Mouse (Mus musculus): ENCODE data around the gene Klra5. TPM values are rescaled to one million over a fixed set of nuclear protein-coding genes. Genes with fewer than 3 reads are reported as not detected.
"Not testable (repeated sequence)": the region's sequence is repeated elsewhere in the genome, so short reads cannot be mapped to it uniquely, and the experiment has no call there.

The Klra5 gene
- total RNA-seq (2012; rRNA removed): not detected in 2 replicates

DNA sequence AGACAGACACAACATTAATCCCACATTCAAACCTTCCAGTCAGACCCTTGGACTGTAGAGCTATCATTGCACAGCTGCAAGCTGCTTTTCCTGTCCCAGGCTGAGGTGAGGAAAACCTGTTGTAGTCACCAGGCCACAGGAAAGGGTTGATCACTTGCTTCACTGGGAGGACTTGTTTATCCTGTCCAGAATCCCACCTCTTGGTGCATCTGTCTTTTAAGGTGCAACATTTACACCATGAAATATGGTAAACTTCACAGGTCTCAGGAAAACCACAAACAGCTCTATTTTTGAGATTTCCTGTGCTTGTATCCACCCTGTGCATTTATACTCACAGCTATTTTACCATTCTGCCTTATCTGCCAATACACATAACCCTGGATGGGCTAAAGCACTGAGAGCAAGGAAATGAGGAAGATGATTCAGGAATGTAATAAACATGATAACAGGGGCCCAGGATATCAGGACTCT lies at the start of gene Klra5:
Klra5 (minus strand) TSS at position 175 of the 471 bp plus-strand sequence.
- H3K9ac ChIP-seq (ENCODE audit: insufficient read depth, low read depth, low read length, poor library complexity, severe bottlenecking); DNase-seq (ENCODE audit: low read depth, low spot score); H3K36me3 ChIP-seq (ENCODE audit: control insufficient read depth, insufficient read depth, low read length, poor library complexity, severe bottlenecking); H3K9me3 ChIP-seq (ENCODE audit: control insufficient read depth, insufficient read depth, low read depth, low read length); H3K4me3 ChIP-seq (ENCODE audit: insufficient read depth in 1 of 2, low read depth in 1 of 2, low read length in 2 of 2, poor library complexity in 1 of 2, severe bottlenecking in 1 of 2); H3K27ac ChIP-seq (ENCODE audit: insufficient read depth, low read depth, low read length, poor library complexity, severe bottlenecking); H3K4me1 ChIP-seq (ENCODE audit: control insufficient read depth in 2 of 2, insufficient read depth in 2 of 2, low read length in 2 of 2, poor library complexity in 1 of 2): not testable (repeated sequence)
- in situ Hi-C loops (cut with MboI; ENCODE audit: low sequenced_read_pairs in 2 of 2, unreplicated experiment in 2 of 2): loop anchor here in 1 of 2 experiments (25.0 kb wide), 1 partner anchor 245 kb away; no protein-coding TSS in a partner anchor

DNA sequence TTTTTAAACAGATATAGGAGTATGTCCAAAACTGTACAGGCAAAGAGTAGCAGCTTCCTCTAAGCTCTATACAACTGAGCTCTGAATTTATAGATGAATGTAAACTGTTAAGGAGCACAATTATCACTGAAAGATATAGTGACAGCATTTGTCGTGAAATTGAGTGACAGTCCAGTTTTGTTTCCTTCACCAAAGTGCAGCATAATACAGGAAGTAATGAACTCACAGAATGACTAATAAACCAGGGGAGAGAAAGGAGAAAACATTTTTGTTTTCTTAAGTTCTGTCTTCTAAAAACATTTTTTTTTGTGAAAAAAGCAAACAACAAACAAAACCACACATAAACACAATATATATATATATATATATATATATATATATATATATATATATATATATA lies 454 bp downstream of the Klra5 start:
- Histone ChIP-seq H3K4me1 (ENCODE audit: control insufficient read depth in 2 of 2, insufficient read depth in 2 of 2, low read length in 2 of 2, poor library complexity in 1 of 2) (no peaks in the 10 kb centered on the region), H3K4me3 (ENCODE audit: insufficient read depth in 1 of 2, low read depth in 1 of 2, low read length in 2 of 2, poor library complexity in 1 of 2, severe bottlenecking in 1 of 2) (no peak overlapping the region), H3K36me3 (ENCODE audit: control insufficient read depth, insufficient read depth, low read length, poor library complexity, severe bottlenecking) (no peaks in the 10 kb centered on the region), H3K9me3 (ENCODE audit: control insufficient read depth, insufficient read depth, low read depth, low read length) (no peaks in the 10 kb centered on the region; the same call in 1 of the 2 replicates), H3K9ac (ENCODE audit: insufficient read depth, low read depth, low read length, poor library complexity, severe bottlenecking) (no peak overlapping the region), H3K27ac (ENCODE audit: insufficient read depth, low read depth, low read length, poor library complexity, severe bottlenecking) (no peak overlapping the region)
- in situ Hi-C loops (cut with MboI; ENCODE audit: low sequenced_read_pairs in 2 of 2, unreplicated experiment in 2 of 2): loop anchor here in 1 of 2 experiments (25.0 kb wide), 1 partner anchor 245 kb away; no protein-coding TSS in a partner anchor
- no peak for DNase-seq (ENCODE audit: low read depth, low spot score)
- TF ChIP-seq ZC3H11A (IDR thresholded peaks at IDR 0.05; ENCODE audit: borderline replicate concordance, low read depth, low read length): no peak
- TF ChIP-seq MAFK (IDR thresholded peaks at IDR 0.05; ENCODE audit: insufficient read depth, low read depth, low read length): no peak
- TF ChIP-seq HCFC1 (IDR thresholded peaks at IDR 0.05; ENCODE audit: borderline replicate concordance, insufficient read depth, low read length): no peak
- no peak for TF ChIP-seq ZNF384 (IDR thresholded peaks at IDR 0.05; ENCODE audit: low read depth, low read length)
- no peak for TF ChIP-seq CHD2 (IDR thresholded peaks at IDR 0.05; ENCODE audit: low read depth, low read length)

DNA sequence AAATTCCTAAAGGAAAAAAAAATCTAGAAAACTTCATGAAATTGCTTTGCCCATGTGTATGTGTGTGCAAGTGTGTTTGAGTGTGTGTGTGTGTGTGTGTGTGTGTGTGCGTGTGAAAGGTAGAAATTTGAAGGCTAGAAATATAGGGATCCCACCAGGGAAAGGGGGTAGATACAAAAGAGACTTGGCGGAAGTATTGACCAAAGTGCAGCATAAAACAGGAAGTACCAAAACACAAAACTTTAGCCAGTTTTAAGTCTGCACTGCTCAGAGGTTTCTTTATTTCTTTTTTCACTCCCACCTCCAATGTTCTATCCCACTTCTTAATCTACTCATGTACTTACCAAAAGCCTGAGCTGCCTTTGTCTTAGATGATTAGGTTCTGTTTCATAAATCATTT lies 34.9 kb downstream of the Klra5 start:
- H3K9ac ChIP-seq (ENCODE audit: insufficient read depth, low read depth, low read length, poor library complexity, severe bottlenecking): no peak overlapping the region
- H3K27ac ChIP-seq (ENCODE audit: insufficient read depth, low read depth, low read length, poor library complexity, severe bottlenecking): no peak overlapping the region
- in situ Hi-C loops (cut with MboI; ENCODE audit: low sequenced_read_pairs in 2 of 2, unreplicated experiment in 2 of 2): no loop called here

DNA sequence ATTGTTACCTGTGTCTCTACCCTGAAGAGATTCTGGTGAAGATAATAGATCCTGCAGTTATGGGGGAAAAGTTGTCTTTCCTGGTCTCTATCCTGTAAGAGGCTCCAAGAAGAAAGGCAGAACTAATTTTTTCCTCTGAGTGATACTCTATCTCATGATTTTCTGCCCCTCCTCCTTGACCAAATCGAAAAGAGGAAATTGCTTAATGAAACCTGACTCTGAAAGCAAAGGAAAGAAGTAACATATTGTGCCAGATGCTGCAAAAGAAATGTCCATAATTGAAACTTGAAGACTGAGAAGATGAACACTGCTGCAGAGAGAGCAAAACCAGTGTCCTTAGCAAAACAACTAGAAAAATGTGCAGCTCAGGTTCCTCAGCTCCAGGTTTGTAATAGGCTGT lies 40.9 kb downstream of the Klra5 start, which contains the start of gene Klra17:
Klra17 (minus strand) TSS at position 124 of the 400 bp plus-strand sequence.
- no peaks in the 10 kb centered on the region for H3K4me1 ChIP-seq (ENCODE audit: control insufficient read depth in 2 of 2, insufficient read depth in 2 of 2, low read length in 2 of 2, poor library complexity in 1 of 2)
- DNase-seq (ENCODE audit: low read depth, low spot score): no peak
- no peak for TF ChIP-seq HCFC1 (IDR thresholded peaks at IDR 0.05; ENCODE audit: borderline replicate concordance, insufficient read depth, low read length)
- TF ChIP-seq ZC3H11A (IDR thresholded peaks at IDR 0.05; ENCODE audit: borderline replicate concordance, low read depth, low read length): no peak
- TF ChIP-seq CHD2 (IDR thresholded peaks at IDR 0.05; ENCODE audit: low read depth, low read length): no peak
- no peak for TF ChIP-seq MAFK (IDR thresholded peaks at IDR 0.05; ENCODE audit: insufficient read depth, low read depth, low read length)
- no peaks in the 10 kb centered on the region; the same call in 1 of the 2 replicates for H3K9me3 ChIP-seq (ENCODE audit: control insufficient read depth, insufficient read depth, low read depth, low read length)
- no peak within 1 kb of the TSS for H3K27ac ChIP-seq (ENCODE audit: insufficient read depth, low read depth, low read length, poor library complexity, severe bottlenecking)
- in situ Hi-C loops (cut with MboI; ENCODE audit: low sequenced_read_pairs in 2 of 2, unreplicated experiment in 2 of 2): loop anchor here (10.0 kb wide), 3 partner anchors 158 to 508 kb away; partner anchors contain the start of genes Klra1 (in 1 of the 2) and Klra7 (in 1 of the 2)
- no peaks in the 10 kb centered on the region for H3K36me3 ChIP-seq (ENCODE audit: control insufficient read depth, insufficient read depth, low read length, poor library complexity, severe bottlenecking)
- no peak within 1 kb of the TSS for H3K4me3 ChIP-seq (ENCODE audit: insufficient read depth in 1 of 2, low read depth in 1 of 2, low read length in 2 of 2, poor library complexity in 1 of 2, severe bottlenecking in 1 of 2)
- no peak within 1 kb of the TSS for H3K9ac ChIP-seq (ENCODE audit: insufficient read depth, low read depth, low read length, poor library complexity, severe bottlenecking)

More for the DNA sequence above, 34.9 kb downstream of the Klra5 start:
- no peaks in the 10 kb centered on the region for H3K4me1 ChIP-seq (ENCODE audit: control insufficient read depth in 2 of 2, insufficient read depth in 2 of 2, low read length in 2 of 2, poor library complexity in 1 of 2)
- H3K9me3 ChIP-seq (ENCODE audit: control insufficient read depth, insufficient read depth, low read depth, low read length): no peaks in the 10 kb centered on the region
- no peak overlapping the region for H3K4me3 ChIP-seq (ENCODE audit: insufficient read depth in 1 of 2, low read depth in 1 of 2, low read length in 2 of 2, poor library complexity in 1 of 2, severe bottlenecking in 1 of 2)
- TF ChIP-seq HCFC1 (IDR thresholded peaks at IDR 0.05; ENCODE audit: borderline replicate concordance, insufficient read depth, low read length): no peak
- no peak for TF ChIP-seq MAFK (IDR thresholded peaks at IDR 0.05; ENCODE audit: insufficient read depth, low read depth, low read length)
- TF ChIP-seq ZC3H11A (IDR thresholded peaks at IDR 0.05; ENCODE audit: borderline replicate concordance, low read depth, low read length): no peak
- TF ChIP-seq CHD2 (IDR thresholded peaks at IDR 0.05; ENCODE audit: low read depth, low read length): no peak
- no peak for TF ChIP-seq ZNF384 (IDR thresholded peaks at IDR 0.05; ENCODE audit: low read depth, low read length)
- H3K36me3 ChIP-seq (ENCODE audit: control insufficient read depth, insufficient read depth, low read length, poor library complexity, severe bottlenecking): no peaks in the 10 kb centered on the region
- DNase-seq (ENCODE audit: low read depth, low spot score): no peak

DNA sequence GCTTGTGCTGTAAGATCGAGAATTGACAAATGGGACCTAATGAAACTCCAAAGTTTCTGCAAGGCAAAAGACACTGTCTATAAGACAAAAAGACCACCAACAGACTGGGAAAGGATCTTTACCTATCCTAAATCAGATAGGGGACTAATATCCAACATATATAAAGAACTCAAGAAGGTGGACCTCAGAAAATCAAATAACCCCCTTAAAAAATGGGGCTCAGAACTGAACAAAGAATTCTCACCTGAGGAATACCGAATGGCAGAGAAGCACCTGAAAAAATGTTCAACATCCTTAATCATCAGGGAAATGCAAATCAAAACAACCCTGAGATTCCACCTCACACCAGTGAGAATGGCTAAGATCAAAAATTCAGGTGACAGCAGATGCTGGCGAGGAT lies 55.1 kb downstream of the Klra5 start, which contains the start of gene Gm17631:
Gm17631 (plus strand) TSS at position 301 of the 400 bp plus-strand sequence.
- not testable (repeated sequence) for H3K4me1 ChIP-seq (ENCODE audit: control insufficient read depth in 2 of 2, insufficient read depth in 2 of 2, low read length in 2 of 2, poor library complexity in 1 of 2); H3K4me3 ChIP-seq (ENCODE audit: insufficient read depth in 1 of 2, low read depth in 1 of 2, low read length in 2 of 2, poor library complexity in 1 of 2, severe bottlenecking in 1 of 2); H3K9ac ChIP-seq (ENCODE audit: insufficient read depth, low read depth, low read length, poor library complexity, severe bottlenecking); H3K36me3 ChIP-seq (ENCODE audit: control insufficient read depth, insufficient read depth, low read length, poor library complexity, severe bottlenecking); DNase-seq (ENCODE audit: low read depth, low spot score); H3K9me3 ChIP-seq (ENCODE audit: control insufficient read depth, insufficient read depth, low read depth, low read length); H3K27ac ChIP-seq (ENCODE audit: insufficient read depth, low read depth, low read length, poor library complexity, severe bottlenecking)
- in situ Hi-C loops (cut with MboI; ENCODE audit: low sequenced_read_pairs in 2 of 2, unreplicated experiment in 2 of 2): loop anchor here in 1 of 2 experiments (10.0 to 25.0 kb wide), 2 partner anchors 112 to 525 kb away; partner anchors contain the start of gene Klra1

Other genes starting within 250 kb of the Klra5 start
- gene Klrc1, start 238.7 kb downstream of the Klra5 start, total RNA-seq (2012; rRNA removed): not detected in 2 replicates
- not detected in 2 replicates for gene Klri1, start 200.5 kb downstream of the Klra5 start, total RNA-seq (2012; rRNA removed)
- not detected in 2 replicates for gene Klri2, start 177.2 kb downstream of the Klra5 start, total RNA-seq (2012; rRNA removed)
- gene Gm156, start 133.4 kb downstream of the Klra5 start, total RNA-seq (2012; rRNA removed): not detected in 2 replicates
- not detected in 2 replicates for gene Gm17631, start 55.0 kb downstream of the Klra5 start, total RNA-seq (2012; rRNA removed)
- not detected in 2 replicates for gene Klra17, start 41.0 kb downstream of the Klra5 start, total RNA-seq (2012; rRNA removed)
- gene Klra6, start 109.3 kb upstream of the Klra5 start, total RNA-seq (2012; rRNA removed): not detected in 2 replicates
- not detected in 2 replicates for gene Klra4, start 149.6 kb upstream of the Klra5 start, total RNA-seq (2012; rRNA removed)
- gene Klra8, start 212.2 kb upstream of the Klra5 start, total RNA-seq (2012; rRNA removed): not detected in 2 replicates